Mouse (Mus musculus): Measurements from ENCODE around the gene Wdr93. TPM values are rescaled to one million over a fixed set of nuclear protein-coding genes. Genes with fewer than 3 reads are reported as not detected.
A peak's percentile ranks its signal among the peaks of the same experiment; 100 is the strongest.

Gene Wdr93
- polyA plus RNA-seq, 1 experiment: not detected

DNA sequence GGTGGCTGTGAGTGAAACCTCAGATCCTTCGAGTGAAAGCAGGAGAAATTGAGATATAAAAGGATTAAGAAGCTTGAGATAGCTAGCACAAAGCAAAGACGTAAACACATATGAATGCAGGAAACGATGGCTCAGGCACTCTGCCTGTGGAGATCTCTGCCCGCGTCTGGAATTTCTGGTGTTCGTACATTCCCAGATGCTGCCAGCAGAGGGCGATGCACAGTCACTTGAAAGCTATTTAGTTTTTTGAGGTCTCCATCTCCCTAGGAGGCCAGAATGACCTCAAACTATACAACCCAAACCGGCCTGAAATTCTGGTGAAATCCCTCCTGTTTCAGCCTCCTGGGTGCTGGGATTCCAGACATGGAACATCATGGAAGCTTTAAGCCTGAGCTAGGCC lies 56.1 kb downstream of the Wdr93 start:
- 1% methylated on average over 8 of the region's 8 CpGs for WGBS
- no peak overlapping the region for H3K4me3 ChIP-seq (replicated peaks; ENCODE audit: control insufficient read depth, low read depth, low read length)
- no peak overlapping the region for H3K27ac ChIP-seq (ENCODE audit: control insufficient read depth, insufficient read depth, low read depth, low read length, poor library complexity)
- no peaks in the 10 kb centered on the region for H3K4me1 ChIP-seq (ENCODE audit: control insufficient read depth, insufficient read depth, low read length)
- TF ChIP-seq POLR2A (IDR thresholded peaks at IDR 0.05; ENCODE audit: borderline replicate concordance, control insufficient read depth, low read depth, low read length): no peak
- TF ChIP-seq CTCF (IDR thresholded peaks at IDR 0.05; ENCODE audit: control insufficient read depth, insufficient read depth, low read length): peak; percentile 55

DNA sequence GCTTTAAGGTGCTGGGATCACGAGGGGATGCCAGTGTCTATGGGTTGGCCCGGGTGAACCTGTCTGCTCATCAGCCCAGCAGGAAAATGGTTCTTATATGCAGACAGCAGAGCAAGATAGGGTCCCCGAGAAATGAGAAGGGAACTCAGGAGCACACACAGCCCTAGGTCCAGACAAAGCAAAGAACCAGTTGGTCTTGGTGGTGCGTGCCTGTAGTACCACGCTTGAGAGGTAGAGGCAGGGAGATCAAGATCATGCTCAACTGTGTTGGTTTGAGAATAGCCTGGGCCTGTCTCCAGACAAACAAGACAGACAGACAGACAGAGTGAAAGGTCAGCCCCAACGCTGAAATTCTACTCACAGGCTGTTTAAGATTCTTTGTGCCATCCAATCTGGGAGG lies 56.5 kb downstream of the Wdr93 start:
- Histone ChIP-seq H3K27ac (ENCODE audit: control insufficient read depth, insufficient read depth, low read depth, low read length, poor library complexity) (no peak overlapping the region), H3K4me1 (ENCODE audit: control insufficient read depth, insufficient read depth, low read length) (no peaks in the 10 kb centered on the region), H3K4me3 (replicated peaks; ENCODE audit: control insufficient read depth, low read depth, low read length) (no peak overlapping the region)
- TF ChIP-seq POLR2A (IDR thresholded peaks at IDR 0.05; ENCODE audit: borderline replicate concordance, control insufficient read depth, low read depth, low read length) (no peak), CTCF (IDR thresholded peaks at IDR 0.05; ENCODE audit: control insufficient read depth, insufficient read depth, low read length) (no peak)
- WGBS: 67% methylated on average over 6 of the region's 6 CpGs

DNA sequence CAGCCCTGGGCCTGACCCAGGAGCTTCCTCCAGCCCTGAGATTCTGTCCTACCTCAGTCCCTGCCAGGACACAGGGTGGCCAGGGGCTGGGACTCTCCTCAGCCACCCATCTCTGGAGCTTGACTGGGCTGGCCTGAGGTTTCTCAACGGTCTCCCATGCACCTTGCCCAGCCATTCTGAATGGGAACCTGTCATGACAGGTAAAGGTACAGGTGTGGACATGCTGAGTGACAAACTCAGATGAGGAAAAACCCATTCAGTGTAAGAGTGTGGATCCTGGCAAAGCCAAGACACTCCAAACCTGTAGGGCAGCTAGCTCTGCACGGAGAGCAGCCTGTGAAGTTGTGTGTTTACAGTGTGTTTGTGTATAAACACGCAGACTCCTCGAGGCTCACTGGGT lies 57.4 kb downstream of the Wdr93 start:
- Histone ChIP-seq H3K27ac (ENCODE audit: control insufficient read depth, insufficient read depth, low read depth, low read length, poor library complexity) (no peak overlapping the region), H3K4me3 (replicated peaks; ENCODE audit: control insufficient read depth, low read depth, low read length) (no peak overlapping the region), H3K4me1 (ENCODE audit: control insufficient read depth, insufficient read depth, low read length) (no peaks in the 10 kb centered on the region)
- no peak for TF ChIP-seq POLR2A (IDR thresholded peaks at IDR 0.05; ENCODE audit: borderline replicate concordance, control insufficient read depth, low read depth, low read length)
- TF ChIP-seq CTCF (IDR thresholded peaks at IDR 0.05; ENCODE audit: control insufficient read depth, insufficient read depth, low read length): no peak
- 70% methylated on average over 4 of the region's 4 CpGs for WGBS

DNA sequence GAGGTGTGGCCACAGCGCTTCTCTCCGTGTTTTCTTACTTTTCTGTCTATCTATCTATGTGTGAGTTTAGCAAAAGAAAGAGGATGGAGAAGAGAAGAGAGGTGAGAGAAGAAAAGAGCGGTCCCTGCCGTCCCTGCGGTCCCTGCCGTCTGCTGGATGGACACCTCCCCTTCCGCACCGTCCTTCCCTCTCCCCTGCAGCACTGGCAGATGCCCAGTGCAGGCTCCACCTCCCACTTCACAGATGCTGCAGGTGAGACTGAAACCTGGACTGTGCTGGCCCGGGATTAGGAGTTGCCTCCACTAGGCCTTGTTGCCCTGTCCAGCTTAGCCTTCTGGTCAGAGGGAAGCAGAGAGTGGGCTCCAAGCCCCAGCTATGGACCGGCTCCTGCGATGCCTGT lies 58.4 kb downstream of the Wdr93 start:
- TF ChIP-seq CTCF (IDR thresholded peaks at IDR 0.05; ENCODE audit: control insufficient read depth, insufficient read depth, low read length) (no peak), POLR2A (IDR thresholded peaks at IDR 0.05; ENCODE audit: borderline replicate concordance, control insufficient read depth, low read depth, low read length) (no peak)
- no peak overlapping the region for H3K27ac ChIP-seq (ENCODE audit: control insufficient read depth, insufficient read depth, low read depth, low read length, poor library complexity)
- 83% methylated on average over 11 of the region's 11 CpGs for WGBS
- H3K4me3 ChIP-seq (replicated peaks; ENCODE audit: control insufficient read depth, low read depth, low read length): no peak overlapping the region
- H3K4me1 ChIP-seq (ENCODE audit: control insufficient read depth, insufficient read depth, low read length): no peaks in the 10 kb centered on the region

DNA sequence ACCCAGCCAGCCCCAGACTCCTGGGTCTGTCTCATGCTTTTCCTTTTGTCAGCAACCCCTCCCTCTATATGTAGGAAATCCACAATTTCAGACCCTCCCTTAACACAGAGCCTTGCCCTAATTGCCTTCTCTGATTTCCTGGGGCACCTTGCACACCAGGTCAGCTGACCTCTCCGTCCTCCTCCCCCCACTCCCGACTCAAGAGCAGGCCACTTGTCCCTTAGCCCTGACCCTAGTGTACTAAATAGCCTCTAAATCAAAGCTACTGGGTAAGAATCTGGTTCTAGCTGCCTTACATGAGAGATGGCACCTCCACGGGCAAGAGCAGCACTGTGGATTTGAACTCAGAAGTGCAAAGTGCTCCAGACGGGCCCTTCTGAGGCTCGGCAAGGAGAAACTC lies 59.1 kb downstream of the Wdr93 start:
- WGBS: 65% methylated on average over 5 of the region's 5 CpGs
- Histone ChIP-seq H3K27ac (ENCODE audit: control insufficient read depth, insufficient read depth, low read depth, low read length, poor library complexity) (no peak overlapping the region), H3K4me1 (ENCODE audit: control insufficient read depth, insufficient read depth, low read length) (no peaks in the 10 kb centered on the region), H3K4me3 (replicated peaks; ENCODE audit: control insufficient read depth, low read depth, low read length) (no peak overlapping the region)
- TF ChIP-seq CTCF (IDR thresholded peaks at IDR 0.05; ENCODE audit: control insufficient read depth, insufficient read depth, low read length) (no peak), POLR2A (IDR thresholded peaks at IDR 0.05; ENCODE audit: borderline replicate concordance, control insufficient read depth, low read depth, low read length) (no peak)

DNA sequence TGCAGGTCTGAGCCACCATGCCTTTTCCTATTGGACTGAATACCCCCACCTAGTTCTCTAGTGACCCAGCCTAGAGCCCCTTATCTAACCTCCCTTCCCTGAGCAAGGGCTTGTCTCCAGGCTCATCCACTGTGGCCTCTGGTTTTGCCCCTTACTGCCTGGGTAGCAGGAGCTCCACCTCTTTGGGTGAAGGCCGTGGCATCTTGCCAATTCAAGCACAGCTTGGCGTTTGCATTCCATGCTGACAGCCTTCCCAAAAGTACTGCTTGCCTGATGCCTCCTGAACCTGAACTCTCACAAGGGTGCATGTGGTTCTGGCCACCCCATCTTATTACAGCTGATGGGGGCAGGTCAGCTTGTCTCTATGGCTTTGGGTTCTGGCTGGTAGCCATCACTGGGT lies 60.9 kb downstream of the Wdr93 start:
- no peak for TF ChIP-seq CTCF (IDR thresholded peaks at IDR 0.05; ENCODE audit: control insufficient read depth, insufficient read depth, low read length)
- H3K4me1 ChIP-seq (ENCODE audit: control insufficient read depth, insufficient read depth, low read length): no peaks in the 10 kb centered on the region
- WGBS: 48% methylated on average over 2 of the region's 2 CpGs
- no peak overlapping the region for H3K27ac ChIP-seq (ENCODE audit: control insufficient read depth, insufficient read depth, low read depth, low read length, poor library complexity)
- no peak overlapping the region for H3K4me3 ChIP-seq (replicated peaks; ENCODE audit: control insufficient read depth, low read depth, low read length)

DNA sequence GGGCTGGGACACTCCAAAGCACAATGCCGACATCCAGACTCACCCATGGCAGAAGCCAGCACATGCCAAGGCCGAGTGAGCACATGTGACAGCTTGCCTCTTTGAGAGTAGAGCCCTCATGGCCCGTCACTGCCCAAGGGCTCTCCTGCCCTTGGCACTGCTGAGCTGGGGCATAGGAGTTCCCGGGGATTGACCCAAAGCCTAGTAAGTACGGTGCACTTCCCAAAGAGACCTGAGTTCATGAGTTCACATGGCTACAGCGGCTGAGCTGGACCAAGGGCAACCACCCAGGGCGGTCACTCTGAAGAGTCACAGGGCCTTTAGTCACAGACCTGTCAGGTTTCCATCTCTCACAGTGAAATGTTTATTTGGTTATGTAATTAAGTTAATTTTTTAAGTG lies 65.6 kb downstream of the Wdr93 start:
- no peak for TF ChIP-seq POLR2A (IDR thresholded peaks at IDR 0.05; ENCODE audit: borderline replicate concordance, control insufficient read depth, low read depth, low read length)
- TF ChIP-seq CTCF (IDR thresholded peaks at IDR 0.05; ENCODE audit: control insufficient read depth, insufficient read depth, low read length): no peak
- WGBS: 85% methylated on average over 7 of the region's 7 CpGs
- no peak overlapping the region for H3K4me3 ChIP-seq (replicated peaks; ENCODE audit: control insufficient read depth, low read depth, low read length)
- no peak overlapping the region; the same call in 1 of the 2 replicates for H3K27ac ChIP-seq (ENCODE audit: control insufficient read depth, insufficient read depth, low read depth, low read length, poor library complexity)
- no peaks in the 10 kb centered on the region for H3K4me1 ChIP-seq (ENCODE audit: control insufficient read depth, insufficient read depth, low read length)

DNA sequence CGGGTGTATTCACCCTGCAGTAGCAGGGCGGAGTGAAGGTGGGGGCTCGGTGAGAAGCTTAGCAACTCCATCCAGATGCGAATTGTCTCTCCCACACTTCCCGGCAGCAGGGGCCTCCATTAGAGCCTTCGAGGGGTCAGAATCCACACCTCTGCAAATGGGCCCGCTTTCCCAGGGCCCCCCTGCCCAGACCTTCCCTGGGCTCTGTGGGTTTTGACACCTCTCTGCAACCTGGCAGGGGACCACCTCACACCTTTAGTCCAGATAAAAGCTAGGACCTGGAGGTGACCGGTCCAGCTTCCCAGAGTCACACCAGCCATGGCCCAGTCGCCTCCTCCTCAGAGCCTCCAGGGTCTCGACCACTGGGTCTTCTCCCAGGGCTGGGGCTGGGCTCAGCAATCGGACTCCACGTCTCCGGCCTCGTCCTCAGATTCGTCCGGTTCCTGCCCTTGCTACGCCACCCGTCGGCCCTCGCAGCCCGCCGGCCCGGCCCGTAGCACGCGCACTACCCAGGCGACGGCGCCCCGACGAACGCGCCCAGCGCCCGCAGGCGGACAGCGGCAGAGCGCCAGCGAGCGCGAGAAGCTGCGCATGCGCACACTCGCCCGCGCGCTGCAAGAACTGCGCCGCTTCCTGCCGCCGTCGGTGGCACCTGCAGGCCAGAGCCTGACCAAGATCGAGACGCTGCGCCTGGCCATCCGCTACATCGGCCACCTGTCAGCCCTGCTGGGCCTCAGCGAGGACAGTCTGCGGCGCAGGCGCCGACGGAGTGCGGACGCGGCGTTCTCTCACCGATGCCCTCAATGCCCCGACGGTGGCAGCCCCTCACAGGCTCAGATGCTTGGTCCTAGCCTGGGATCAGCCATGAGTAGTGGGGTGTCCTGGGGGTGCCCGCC lies 67.9 kb downstream of the Wdr93 start, which contains the start of gene Mesp2:
Gene Mesp2 (plus strand): TSS at position 117 of the 896 bp plus-strand sequence.
- no peak within 1 kb of the TSS for H3K27ac ChIP-seq (ENCODE audit: control insufficient read depth, insufficient read depth, low read depth, low read length, poor library complexity)
- no peak; the same call in 1 of the 2 replicates for TF ChIP-seq POLR2A (IDR thresholded peaks at IDR 0.05; ENCODE audit: borderline replicate concordance, control insufficient read depth, low read depth, low read length)
- no peak for TF ChIP-seq CTCF (IDR thresholded peaks at IDR 0.05; ENCODE audit: control insufficient read depth, insufficient read depth, low read length)
- WGBS: 14% methylated on average over 71 of the region's 71 CpGs
- H3K4me1 ChIP-seq (ENCODE audit: control insufficient read depth, insufficient read depth, low read length): no peaks in the 10 kb centered on the region
- no peak within 1 kb of the TSS for H3K4me3 ChIP-seq (replicated peaks; ENCODE audit: control insufficient read depth, low read depth, low read length)

Data from bone marrow, adult 2 months (tissue).